Mouse (Mus musculus) retina, postnatal 7 days (tissue): ENCODE results near the gene Fn3k.

Source experiments
- DNase-seq: peaks from one replicate; pipeline ENCODE4 v3.0.0-alpha.2; 2012; ENCODE audit warnings: low read depth, low spot score

Gene Fn3k

DNA sequence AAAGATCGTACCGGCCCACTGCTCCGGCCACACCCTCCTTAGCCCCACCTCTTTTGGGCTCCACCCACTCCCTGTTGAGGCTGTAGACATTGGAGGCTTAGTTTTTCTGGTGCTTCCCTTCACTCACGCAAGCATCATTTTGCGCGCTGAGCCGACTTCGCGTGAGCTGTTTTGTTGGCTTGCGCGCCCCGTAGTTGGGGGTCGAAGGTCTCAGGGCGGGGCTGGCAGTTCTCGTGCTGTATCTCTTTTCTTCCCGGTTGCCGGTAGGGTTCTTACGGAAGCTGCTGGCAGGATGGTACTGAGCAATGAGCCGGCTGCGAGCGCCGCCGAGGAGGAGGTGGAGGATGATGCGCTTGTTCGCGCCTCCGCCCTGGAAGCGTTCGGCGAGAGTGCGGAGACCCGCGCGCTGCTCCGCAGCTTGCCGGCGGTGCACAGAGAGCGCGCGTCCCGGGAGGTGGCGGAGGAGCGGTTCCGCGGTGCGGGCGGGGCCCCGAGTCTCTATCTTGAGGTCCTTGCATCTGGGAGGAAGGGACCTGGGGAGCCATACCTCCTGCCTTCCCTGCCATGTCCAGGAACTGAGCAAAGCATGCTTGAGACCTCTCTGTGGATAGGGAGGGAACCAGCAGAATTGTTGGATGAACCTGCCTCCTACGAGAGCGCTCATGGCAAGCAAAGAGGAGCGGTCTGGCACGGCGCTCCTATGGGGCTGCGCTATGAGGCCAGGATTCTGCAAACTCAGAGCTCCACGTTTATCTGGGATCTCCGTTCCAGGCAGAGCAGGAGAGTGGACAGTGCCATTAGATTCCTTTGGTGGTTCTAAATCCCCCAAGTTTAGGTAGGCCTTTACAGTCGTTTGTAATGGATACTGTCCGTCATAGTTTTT, 17.3 kb downstream of the Fn3k start, which contains the start of gene Tbcd:
Gene Tbcd, plus strand, starts transcription at position 197 of the 883 bp plus-strand sequence.
- peak; percentile 89 for DNase-seq

DNA sequence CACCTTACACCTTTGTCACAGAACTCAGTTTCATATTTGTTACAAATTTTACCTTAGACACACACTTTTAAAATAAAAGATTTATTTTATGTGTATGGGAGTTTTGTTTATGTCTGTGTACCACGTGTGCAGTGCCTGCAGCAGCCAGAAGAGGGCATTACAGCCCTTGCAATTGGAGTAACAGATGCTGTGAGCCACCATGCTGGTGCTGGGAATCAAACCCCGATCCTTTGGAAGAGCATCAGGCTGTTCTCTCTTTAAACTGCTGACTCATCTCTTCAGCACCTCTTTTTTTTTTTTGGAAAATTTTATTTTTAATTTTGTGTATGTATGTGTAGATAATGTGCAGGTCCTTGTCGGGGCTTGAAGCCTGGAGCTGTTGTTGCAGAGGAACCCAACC, 23.2 kb downstream of the Fn3k start:
- DNase-seq = no peak

DNA sequence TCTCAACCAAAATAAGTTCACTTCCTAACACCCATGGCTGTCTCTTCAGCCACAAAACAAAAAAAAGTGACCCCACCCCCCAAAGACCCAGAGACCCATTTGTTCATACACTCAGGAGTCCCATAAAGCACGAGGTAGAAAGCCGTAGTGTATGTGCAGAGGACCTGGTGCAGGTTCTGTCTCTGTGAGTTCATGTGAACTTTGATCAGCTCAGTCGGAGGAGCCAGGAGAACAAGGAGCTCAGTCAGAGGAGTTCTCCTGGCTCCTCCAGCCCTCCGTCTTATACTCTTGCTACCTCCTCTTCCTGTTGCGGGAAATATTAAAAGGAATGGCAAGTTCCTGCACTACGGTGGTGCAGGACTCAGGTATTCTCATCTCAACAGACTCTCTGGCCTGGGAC, 32.7 kb downstream of the Fn3k start:
- no peak for DNase-seq

DNA sequence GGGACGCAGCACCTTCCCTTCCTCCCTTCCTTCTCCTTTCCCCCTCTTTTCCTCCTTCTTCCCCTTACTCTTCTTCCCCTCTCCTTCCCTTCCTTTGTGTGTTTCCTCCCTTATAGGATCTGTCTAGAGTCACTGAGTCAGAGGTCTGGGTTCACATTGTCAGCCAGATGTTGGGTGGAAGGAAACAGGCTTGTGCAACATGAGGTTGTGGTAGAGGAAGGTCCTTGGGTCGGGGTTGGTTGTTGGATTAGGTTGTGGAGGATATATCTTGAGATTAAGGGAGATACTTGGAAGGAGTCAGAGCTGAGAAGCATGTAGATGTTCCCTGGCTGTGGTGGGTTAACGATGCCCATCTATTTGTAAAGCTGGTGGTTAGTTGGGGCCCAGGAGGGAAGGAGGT, 40.1 kb downstream of the Fn3k start:
- no peak for DNase-seq

DNA sequence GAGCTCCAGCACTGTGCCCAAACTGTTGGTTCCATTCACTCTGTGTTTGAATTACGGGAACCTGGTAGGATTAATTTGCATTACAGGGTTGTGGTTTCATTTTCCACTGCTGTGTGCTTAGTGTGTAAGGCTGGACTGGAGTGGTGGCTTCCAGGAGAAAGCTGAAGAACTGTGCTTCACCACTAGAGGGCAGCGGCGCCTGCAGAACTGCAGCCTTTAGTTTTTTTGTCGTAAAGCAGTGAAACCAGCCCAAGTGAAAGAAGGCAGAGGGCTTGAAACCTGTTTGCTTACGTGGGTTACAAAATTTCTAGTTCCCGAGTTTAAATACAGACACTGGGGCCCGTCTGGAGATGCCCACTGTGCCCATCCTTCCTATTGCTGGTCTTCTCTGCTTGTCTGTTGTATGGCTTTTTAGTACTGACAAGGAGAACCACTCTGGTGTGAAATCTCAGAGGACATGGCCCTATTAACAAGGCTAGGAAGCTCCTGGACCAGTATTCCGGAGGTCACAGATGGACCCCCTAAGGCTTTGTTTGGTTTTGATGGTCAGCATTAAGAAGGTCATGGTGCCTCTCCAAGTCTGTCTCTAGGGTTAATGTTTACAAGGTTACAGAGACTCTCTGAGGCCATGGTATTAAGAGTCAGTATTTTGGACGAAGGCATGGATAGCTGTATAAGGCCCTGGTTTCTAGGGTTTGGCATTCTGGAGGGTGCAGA, 41.1 kb downstream of the Fn3k start:
- DNase-seq = peak; percentile 49

DNA sequence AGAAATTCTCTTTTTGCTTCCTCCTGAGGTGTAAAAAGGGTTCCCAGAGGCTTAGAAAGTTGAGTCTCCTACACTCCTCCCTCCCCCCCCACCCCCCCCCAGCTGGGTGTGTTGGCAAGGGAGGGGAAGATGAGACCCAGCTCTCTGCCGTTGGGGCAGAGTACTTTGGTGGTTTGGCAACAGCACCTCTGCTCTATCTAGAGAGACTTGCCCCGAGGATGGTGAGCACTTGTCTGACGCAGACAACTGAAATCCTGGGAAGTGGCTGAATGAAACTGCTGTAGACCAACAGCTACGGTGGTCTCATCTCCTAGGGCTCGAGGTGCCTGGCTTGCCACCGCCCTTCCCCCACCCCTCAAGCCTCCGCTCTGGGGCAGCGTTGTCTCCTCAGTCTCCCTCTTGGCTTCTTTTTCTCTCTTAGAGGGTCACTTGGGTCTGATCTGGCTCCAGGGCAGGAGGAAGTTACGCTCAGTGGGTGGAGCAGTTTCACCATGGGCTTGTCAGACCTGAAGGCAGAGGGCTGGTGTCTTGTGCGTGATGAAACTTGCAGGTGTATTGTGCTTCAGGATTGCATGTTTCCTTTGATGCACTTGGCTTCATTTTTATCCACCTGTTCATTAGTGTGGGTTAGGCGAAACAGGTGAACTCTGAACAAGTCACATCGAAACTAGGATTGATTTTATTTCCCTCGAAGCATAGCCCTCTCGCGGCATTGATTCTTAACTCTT, 44.9 kb downstream of the Fn3k start:
- no peak for DNase-seq

DNA sequence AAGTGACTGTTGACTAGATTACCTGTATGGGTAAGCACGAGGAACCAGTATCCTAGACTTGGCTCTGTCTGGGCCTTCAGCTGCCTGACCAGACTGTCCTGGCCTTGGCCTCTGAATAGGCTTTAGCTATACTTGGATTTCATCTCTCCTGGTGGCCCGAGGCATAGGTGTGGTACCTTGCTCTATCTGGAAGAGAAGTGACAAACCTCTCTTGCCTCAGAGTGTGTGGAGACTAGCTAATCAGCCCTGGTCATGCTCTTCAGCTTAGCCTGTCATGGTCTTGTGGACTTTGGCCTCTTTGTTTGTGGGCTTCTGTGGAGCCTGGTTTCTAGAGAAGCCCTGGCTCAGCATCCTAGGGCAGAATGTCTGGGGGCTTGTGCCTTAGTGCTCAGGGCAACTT, 46.4 kb downstream of the Fn3k start:
- DNase-seq = no peak

DNA sequence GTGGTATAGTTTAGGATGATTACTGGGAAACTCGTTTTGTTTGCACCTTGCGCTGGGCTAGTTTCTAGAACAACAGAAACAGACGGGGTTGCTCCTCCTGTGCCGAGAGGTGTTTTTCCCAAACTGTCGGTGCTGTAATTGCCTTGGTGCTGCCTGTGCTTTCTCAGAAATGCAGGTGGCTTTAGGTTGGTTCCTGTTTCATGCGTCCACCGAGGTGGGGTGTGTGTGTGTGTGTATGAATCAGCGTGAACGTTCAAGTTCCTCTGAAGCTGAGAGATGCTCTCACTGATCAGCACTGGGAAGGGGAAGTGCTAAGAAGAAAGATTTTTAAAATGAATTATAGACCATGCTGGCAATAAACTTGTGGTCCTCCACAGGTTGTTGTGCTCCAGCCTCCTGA, 51.2 kb downstream of the Fn3k start:
- no peak for DNase-seq

DNA sequence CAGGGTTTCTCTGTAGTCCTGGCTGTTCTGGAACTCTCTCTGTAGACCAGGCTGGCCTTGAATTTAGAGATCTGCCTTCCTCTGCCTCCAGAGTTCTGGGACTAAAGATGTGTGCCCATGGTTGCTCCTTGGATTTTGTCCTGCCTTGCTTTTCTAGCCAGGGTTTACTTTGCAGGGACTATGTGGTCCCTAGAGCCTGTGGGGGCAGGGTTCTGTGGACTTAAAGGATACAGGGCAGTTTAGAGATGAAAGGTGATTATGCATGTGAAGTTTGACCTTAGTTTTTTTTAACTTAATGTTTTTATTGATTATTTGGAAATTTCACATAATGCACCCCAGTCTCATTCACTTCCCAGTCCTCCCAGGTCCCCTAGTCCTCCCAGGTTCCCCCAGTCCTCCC, 55.9 kb downstream of the Fn3k start:
- DNase-seq = no peak
